Mouse (Mus musculus) right cerebral cortex, adult 2 months (tissue): Measurements from ENCODE around the gene Itgb5.

ENCODE experiments used
- DNase-seq, 2 experiments: peaks; one replicate each; pipeline ENCODE4 v3.0.0; 2021 to 2022; ENCODE audit warnings: low spot score in 2 of 2

Itgb5 gene

GRCm38 (mm10) chr16:33829301-33829831 is at the start of gene Itgb5:
TSS of gene Itgb5 (plus strand) at chr16:33829665.
- peak in 1 of 2 experiments; percentile 33 for DNase-seq

GRCm38 (mm10) chr16:33781789-33782728 is 47.4 kb upstream of the Itgb5 start:
- DNase-seq: no peak

- no peak for DNase-seq
Observed at GRCm38 (mm10) chr16:33782729-33783091, 46.8 kb upstream of the Itgb5 start.

GRCm38 (mm10) chr16:33784547-33784946 is 44.9 kb upstream of the Itgb5 start:
- DNase-seq: no peak

GRCm38 (mm10) chr16:33785092-33785704 is 44.3 kb upstream of the Itgb5 start:
- no peak for DNase-seq

GRCm38 (mm10) chr16:33786657-33787390 is 42.6 kb upstream of the Itgb5 start:
- DNase-seq: no peak

GRCm38 (mm10) chr16:33793846-33794791 is 35.3 kb upstream of the Itgb5 start, which contains the start of gene Muc13:
TSS of gene Muc13 (plus strand) at chr16:33794037.
- no peak for DNase-seq

GRCm38 (mm10) chr16:33795106-33795505 is 34.4 kb upstream of the Itgb5 start:
- DNase-seq: no peak

GRCm38 (mm10) chr16:33795887-33796286 is 33.6 kb upstream of the Itgb5 start:
- DNase-seq: no peak

- DNase-seq: no peak
Observed at GRCm38 (mm10) chr16:33796756-33797155, 32.7 kb upstream of the Itgb5 start.

GRCm38 (mm10) chr16:33797860-33798259 is 31.6 kb upstream of the Itgb5 start:
- peak; percentile 63 to 66 for DNase-seq

- DNase-seq: no peak
Observed at GRCm38 (mm10) chr16:33810002-33810401, 19.5 kb upstream of the Itgb5 start.

GRCm38 (mm10) chr16:33818413-33819165 is 10.9 kb upstream of the Itgb5 start:
- no peak for DNase-seq

GRCm38 (mm10) chr16:33820269-33821178 is 8.9 kb upstream of the Itgb5 start:
- DNase-seq: peak; percentile 90 to 96

GRCm38 (mm10) chr16:33824603-33825002 is 4.9 kb upstream of the Itgb5 start:
- DNase-seq: no peak

- no peak for DNase-seq
Observed at GRCm38 (mm10) chr16:33828496-33828895, 969 bp upstream of the Itgb5 start.

- DNase-seq: no peak
Observed at GRCm38 (mm10) chr16:33829842-33830511, 512 bp downstream of the Itgb5 start.

GRCm38 (mm10) chr16:33830512-33831105 is 1.1 kb downstream of the Itgb5 start:
- DNase-seq: no peak
